Mouse (Mus musculus) liver, adult 2 months (tissue): Measurements from ENCODE around the gene Pp2d1. TPM values are rescaled to one million over a fixed set of nuclear protein-coding genes. Genes with fewer than 3 reads are reported as not detected.

Experiments used
- DNase-seq: peaks from one replicate; pipeline ENCODE4 v3.0.0-alpha.2; 2011; ENCODE audit warnings: low read depth, low spot score; ENCODE audit errors: extremely low read depth
- H3K27ac ChIP-seq: fragments of 200-500 bp; replicated peaks from 2 replicates; pipeline ENCODE4 v1.5.1; 2012; ENCODE audit warnings: low read depth, mild to moderate bottlenecking, control low read depth, inconsistent platforms, low read length; ENCODE audit not compliant: insufficient read depth
- H3K27me3 ChIP-seq: fragments of 200-500 bp; 2 replicates; pipeline ENCODE4 v1.6.1; 2012; ENCODE audit warnings: mild to moderate bottlenecking, moderate library complexity, low read length, inconsistent platforms; ENCODE audit not compliant: control insufficient read depth, insufficient read depth
- H3K36me3 ChIP-seq: fragments of 200-500 bp; 2 replicates; pipeline ENCODE4 v1.6.1; 2012; ENCODE audit warnings: low read length, inconsistent platforms; ENCODE audit not compliant: control insufficient read depth, insufficient read depth
- H3K4me1 ChIP-seq: fragments of 200-500 bp; 2 replicates; pipeline ENCODE4 v1.6.1; 2011; ENCODE audit warnings: low read length; ENCODE audit not compliant: control insufficient read depth, insufficient read depth
- H3K4me3 ChIP-seq: fragments of 200-500 bp; 2 replicates; pipeline ENCODE4 v1.5.1; 2011; ENCODE audit warnings: low read depth, mild to moderate bottlenecking, control low read depth, low read length, moderate library complexity; ENCODE audit not compliant: insufficient read depth
- H3K79me2 ChIP-seq: fragments of 200-500 bp; 2 replicates; pipeline ENCODE4 v1.6.1; 2012; ENCODE audit warnings: inconsistent platforms, mild to moderate bottlenecking, low read length, moderate library complexity; ENCODE audit not compliant: control insufficient read depth, insufficient read depth
- H3K9ac ChIP-seq: fragments of 200-500 bp; 2 replicates; pipeline ENCODE4 v1.6.1; 2012; ENCODE audit warnings: low read depth, mild to moderate bottlenecking, control low read depth, inconsistent platforms, low read length
- CTCF ChIP-seq: fragments of 200-500 bp; IDR thresholded peaks from 2 replicates; pipeline ENCODE4 v1.5.1; 2011; ENCODE audit warnings: low read depth, low read length, control low read depth
- POLR2A ChIP-seq: fragments of 200-500 bp; IDR thresholded peaks from 2 replicates; pipeline ENCODE4 v1.6.1; 2011; ENCODE audit warnings: low read length, control low read depth; ENCODE audit not compliant: insufficient read depth; ENCODE audit errors: extremely low read depth
- WGBS: fragments of 180-500 bp; shearing (Covaris S2); methylation state at CpG from one replicate; pipeline ENCODE4 v1.1.7; 2018; 5-methylcytosine and 5-hydroxymethylcytosine counted together
- polyA plus RNA-seq: library from polyadenylated mRNA; depleted of rRNA; stranded (reverse); fragments of >200 nt; gene quantifications from 2 replicates; pipeline ENCODE4 v1.2.3, GENCODE M21; 2012
- total RNA-seq: library from RNA; depleted of rRNA; stranded (reverse); fragments of >200 nt; gene quantifications from 2 replicates; pipeline ENCODE4 v1.2.3, GENCODE M21; 2014

Pp2d1 gene
- total and polyA plus RNA-seq, 2 experiments, result 0.09 TPM; not detected in 1

DNA sequence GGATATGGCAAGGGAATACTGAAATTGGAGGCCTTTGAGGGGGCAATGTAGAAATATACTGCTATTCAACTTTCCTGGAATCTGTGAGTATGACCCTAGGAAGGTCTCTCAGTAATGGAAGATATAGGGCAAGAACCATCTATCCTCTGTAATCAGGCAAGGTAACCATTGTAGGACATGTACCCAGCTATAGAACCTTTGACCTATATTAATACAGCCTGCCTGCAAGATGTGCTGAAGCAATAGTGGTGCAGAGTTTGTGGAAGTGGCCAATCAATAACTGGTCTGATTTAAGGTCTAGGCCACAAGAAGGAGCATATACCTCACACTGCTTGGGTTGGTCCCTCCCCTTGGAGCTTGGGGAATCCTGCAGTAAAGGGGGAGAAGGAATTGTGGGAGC, 18.7 kb downstream of the Pp2d1 start:
- Histone ChIP-seq H3K79me2 (no peaks in the 10 kb centered on the region), H3K9ac (no peak overlapping the region), H3K27ac (no peak overlapping the region), H3K4me1 (peaks cover 3% of the 10 kb centered on the region), H3K4me3 (no peak overlapping the region), H3K36me3 (no peaks in the 10 kb centered on the region), H3K27me3 (no peaks in the 10 kb centered on the region)
- TF ChIP-seq POLR2A (no peak), CTCF (no peak)
- DNase-seq, result peak; percentile 47

DNA sequence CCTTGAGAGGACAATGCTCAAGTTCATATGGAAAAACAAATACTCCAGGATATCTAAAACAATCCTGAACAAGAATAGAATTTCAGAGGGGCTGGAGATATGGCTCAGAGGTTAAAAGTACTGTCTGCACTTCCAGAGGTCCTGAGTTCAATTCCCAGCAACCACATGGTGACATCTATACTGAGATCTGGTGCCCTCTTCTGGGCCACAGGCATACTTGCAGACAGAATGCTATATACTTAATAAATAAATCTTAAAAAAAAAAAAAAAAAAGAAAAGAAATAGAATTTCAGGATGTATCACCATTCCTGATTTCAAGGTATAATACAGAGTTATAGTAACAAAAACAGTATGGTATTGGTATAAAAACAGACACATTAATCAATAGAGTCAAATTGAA, 19.9 kb downstream of the Pp2d1 start:
- 0 out of 2 replicates have a peak, but pooled peaks have one; percentile 2 for TF ChIP-seq CTCF
- TF ChIP-seq POLR2A, result no peak
- Histone ChIP-seq H3K79me2 (no peaks in the 10 kb centered on the region), H3K27me3 (no peaks in the 10 kb centered on the region), H3K36me3 (no peaks in the 10 kb centered on the region), H3K4me3 (no peak overlapping the region), H3K9ac (no peak overlapping the region), H3K27ac (no peak overlapping the region), H3K4me1 (peaks cover 3% of the 10 kb centered on the region)
- no peak for DNase-seq

DNA sequence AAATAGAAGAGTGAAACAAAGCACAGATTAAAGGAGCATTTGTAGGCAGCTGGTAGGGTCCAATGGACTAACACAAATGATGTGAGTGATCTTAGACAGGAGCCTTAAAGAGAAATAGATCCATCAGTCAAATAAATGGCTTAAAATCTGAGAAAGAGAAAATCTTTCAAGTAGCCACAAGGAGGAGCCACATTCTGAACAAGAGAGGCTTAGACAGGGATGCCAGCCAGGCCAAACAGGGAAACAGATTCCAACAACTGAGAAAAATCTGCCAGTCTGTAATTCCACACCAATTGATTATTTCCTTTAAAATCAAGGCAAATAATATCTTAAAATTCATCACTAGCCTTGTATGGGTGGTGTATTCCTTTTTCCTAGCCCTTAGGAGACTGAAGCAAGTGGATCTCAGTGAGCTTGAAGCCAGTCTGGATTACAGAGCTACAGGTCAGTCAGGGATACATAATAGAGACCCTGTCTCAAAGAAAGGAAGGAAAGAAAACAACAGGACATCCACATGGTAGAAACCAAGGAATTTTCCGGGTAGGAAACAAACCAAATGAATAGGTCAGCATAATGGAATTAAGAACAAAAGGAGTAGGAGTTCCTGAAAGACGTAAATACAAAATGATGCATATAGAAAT, 26.8 kb downstream of the Pp2d1 start:
- peak; percentile 55 for DNase-seq
- Histone ChIP-seq H3K9ac (no peak overlapping the region), H3K36me3 (peaks cover 3% of the 10 kb centered on the region), H3K4me3 (no peak overlapping the region), H3K79me2 (no peaks in the 10 kb centered on the region), H3K27ac (no peak overlapping the region), H3K27me3 (no peaks in the 10 kb centered on the region), H3K4me1 (no peaks in the 10 kb centered on the region)
- TF ChIP-seq CTCF, result peak; percentile 16; the same call in 1 of the 2 replicates
- TF ChIP-seq POLR2A, result no peak
- WGBS, result 83% methylated on average over 2 of the region's 2 CpGs

DNA sequence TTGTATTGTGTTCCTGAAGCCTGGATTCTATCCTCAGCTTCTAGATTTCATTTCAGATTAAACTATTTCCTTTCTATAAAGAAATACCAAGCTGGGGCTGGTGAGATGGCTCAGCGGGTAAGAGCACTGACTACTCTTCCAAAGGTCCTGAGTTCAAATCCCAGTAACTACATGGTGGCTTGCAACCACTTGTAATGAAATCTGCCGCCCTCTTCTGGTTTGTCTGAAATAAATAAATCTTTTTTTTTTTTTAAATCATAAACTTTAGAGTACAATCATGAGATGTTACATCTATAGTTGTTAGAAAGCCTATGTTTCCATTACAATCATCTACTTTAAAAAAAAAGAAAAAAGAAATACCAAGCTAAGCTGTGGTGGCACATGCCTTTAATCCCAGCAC, 36.3 kb downstream of the Pp2d1 start:
- Histone ChIP-seq H3K9ac (no peak overlapping the region), H3K27ac (no peak overlapping the region), H3K79me2 (no peaks in the 10 kb centered on the region), H3K4me3 (no peak overlapping the region), H3K27me3 (no peaks in the 10 kb centered on the region), H3K4me1 (no peaks in the 10 kb centered on the region), H3K36me3 (peaks cover 50% of the 10 kb centered on the region)
- WGBS, result 97% methylated on average over 2 of the region's 2 CpGs
- TF ChIP-seq CTCF (no peak), POLR2A (no peak)
- no peak for DNase-seq

DNA sequence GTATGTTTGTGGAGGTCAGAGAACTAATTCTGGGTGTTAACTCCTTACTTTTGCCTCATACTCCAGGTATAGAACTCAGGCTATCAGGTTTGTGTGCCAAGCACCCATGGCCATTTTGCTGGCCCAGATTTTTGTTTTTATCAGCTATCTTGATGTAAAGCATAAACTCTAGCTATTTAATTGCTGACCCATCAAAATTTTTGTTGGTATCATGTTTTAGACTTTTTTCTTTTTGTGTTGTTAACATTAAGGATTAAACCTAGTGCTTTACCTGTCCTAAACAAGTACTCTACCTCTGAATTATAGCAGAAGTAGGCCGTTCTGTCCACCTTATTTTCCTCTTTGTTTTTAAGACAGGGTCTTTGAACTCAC, 50.3 kb downstream of the Pp2d1 start:
- Histone ChIP-seq H3K36me3 (peaks cover 29% of the 10 kb centered on the region), H3K27ac (no peak overlapping the region), H3K79me2 (peaks cover 5% of the 10 kb centered on the region; the same call in 1 of the 2 replicates), H3K9ac (no peak overlapping the region), H3K27me3 (no peaks in the 10 kb centered on the region), H3K4me1 (no peaks in the 10 kb centered on the region; the same call in 1 of the 2 replicates), H3K4me3 (no peak overlapping the region)
- TF ChIP-seq CTCF (no peak), POLR2A (no peak)
- DNase-seq, result no peak
- WGBS, result 97% methylated on average over 1 of the region's 1 CpGs

DNA sequence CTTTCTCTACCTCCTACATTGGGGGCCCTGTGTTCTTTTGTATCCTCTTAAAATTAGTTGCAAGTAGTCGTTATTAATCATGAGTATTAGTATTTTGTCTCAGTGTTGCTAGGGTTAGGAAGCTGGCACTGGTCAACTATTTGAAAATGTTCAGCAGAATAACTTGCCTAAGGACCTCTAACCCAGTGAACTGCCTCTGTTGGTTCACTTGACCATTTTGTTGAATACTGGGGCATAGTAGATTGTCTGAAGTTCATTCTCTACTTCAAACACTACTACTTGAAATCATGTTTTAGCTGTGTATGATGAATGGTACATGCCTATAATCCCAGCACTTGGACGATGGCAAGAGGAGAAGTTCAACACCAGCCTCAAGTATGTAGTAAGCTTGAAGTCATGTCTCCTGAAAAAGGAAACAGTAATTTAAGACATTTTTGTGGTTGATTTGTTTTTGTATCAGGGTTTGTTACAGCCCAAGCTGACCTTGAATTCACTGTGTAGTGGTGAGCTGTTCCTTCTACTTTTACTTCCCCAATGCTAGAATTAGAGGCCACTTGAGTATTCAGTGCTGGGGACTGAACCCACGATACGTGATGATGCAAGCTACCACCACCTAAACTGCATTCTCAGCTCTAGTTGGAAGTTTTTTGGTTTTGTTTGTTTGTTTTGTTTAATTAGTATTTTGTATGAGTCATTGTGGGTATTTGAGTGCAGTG, 50.8 kb downstream of the Pp2d1 start:
- H3K79me2 ChIP-seq, result peaks cover 5% of the 10 kb centered on the region; the same call in 1 of the 2 replicates
- peak; percentile 63 for DNase-seq
- no peak overlapping the region for H3K9ac ChIP-seq
- H3K4me1 ChIP-seq, result no peaks in the 10 kb centered on the region; the same call in 1 of the 2 replicates
- H3K27me3 ChIP-seq, result no peaks in the 10 kb centered on the region
- peaks cover 30% of the 10 kb centered on the region for H3K36me3 ChIP-seq
- TF ChIP-seq POLR2A, result no peak
- no peak for TF ChIP-seq CTCF
- no peak overlapping the region for H3K27ac ChIP-seq
- 67% methylated on average over 4 of the region's 4 CpGs for WGBS
- H3K4me3 ChIP-seq, result no peak overlapping the region
